Mouse (Mus musculus): ENCODE results near the gene Spag7. TPM values are rescaled to one million over a fixed set of nuclear protein-coding genes. Genes with fewer than 3 reads are reported as not detected.

Spag7 gene
- polyA plus RNA-seq, 1 experiment, result 20.2 TPM

GRCm38 (mm10) chr11:70674014-70674413 is 4.8 kb upstream of the Spag7 start:
- 97% methylated on average over 6 of the region's 6 CpGs for WGBS
- Histone ChIP-seq H3K27ac (ENCODE audit: insufficient read depth, low read length) (no peak overlapping the region), H3K4me3 (ENCODE audit: extremely low read depth, insufficient read depth, insufficient read length) (no peak overlapping the region), H3K36me3 (ENCODE audit: control insufficient read depth, insufficient read depth, low read length) (peaks cover 18% of the 10 kb centered on the region), H3K4me1 (ENCODE audit: control insufficient read depth, insufficient read depth, insufficient read length) (peaks cover 5% of the 10 kb centered on the region; the same call in 1 of the 2 replicates), H3K27me3 (ENCODE audit: control insufficient read depth, insufficient read depth, low read length) (no peaks in the 10 kb centered on the region)
- no peak for DNase-seq (ENCODE audit: low read depth in 1 of 2, low spot score in 2 of 2)
- TF ChIP-seq POLR2A (IDR thresholded peaks at IDR 0.05; ENCODE audit: low read depth, low read length), result no peak
- TF ChIP-seq CTCF (IDR thresholded peaks at IDR 0.05; ENCODE audit: extremely low read depth, insufficient read depth, insufficient read length, insufficient replicate concordance), result no peak

- DNase-seq (ENCODE audit: low read depth in 1 of 2, low spot score in 2 of 2), result no peak
- Histone ChIP-seq H3K27me3 (ENCODE audit: control insufficient read depth, insufficient read depth, low read length) (no peaks in the 10 kb centered on the region), H3K27ac (ENCODE audit: insufficient read depth, low read length) (no peak overlapping the region), H3K4me3 (ENCODE audit: extremely low read depth, insufficient read depth, insufficient read length) (no peak overlapping the region), H3K4me1 (ENCODE audit: control insufficient read depth, insufficient read depth, insufficient read length) (peaks cover 9% of the 10 kb centered on the region; the same call in 1 of the 2 replicates), H3K36me3 (ENCODE audit: control insufficient read depth, insufficient read depth, low read length) (peaks cover 18% of the 10 kb centered on the region)
- 92% methylated on average over 16 of the region's 16 CpGs for WGBS
- TF ChIP-seq POLR2A (IDR thresholded peaks at IDR 0.05; ENCODE audit: low read depth, low read length) (no peak), CTCF (IDR thresholded peaks at IDR 0.05; ENCODE audit: extremely low read depth, insufficient read depth, insufficient read length, insufficient replicate concordance) (no peak)
Measured at GRCm38 (mm10) chr11:70671333-70672047, 2.3 kb upstream of the Spag7 start.

DNA sequence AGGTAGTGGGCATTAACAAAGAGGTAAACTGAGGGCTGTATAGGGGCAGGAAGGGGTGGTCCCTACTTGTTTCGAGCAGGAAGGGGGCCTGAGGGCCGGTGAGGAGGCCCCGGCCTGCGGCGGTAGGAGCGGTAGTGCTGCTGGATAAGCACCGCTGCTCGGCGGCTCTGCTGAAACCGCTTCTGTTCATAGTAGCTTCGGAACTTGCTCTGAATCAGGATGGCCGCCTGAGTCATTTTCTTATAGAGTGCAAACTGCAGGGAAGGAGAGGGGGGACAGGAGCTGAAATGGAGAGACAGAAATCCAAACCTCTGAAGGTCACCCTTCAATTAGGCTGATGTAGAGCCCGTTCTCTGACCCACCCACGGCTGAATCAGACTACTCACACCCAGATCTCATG is 1.3 kb upstream of the Spag7 start:
- Histone ChIP-seq H3K36me3 (ENCODE audit: control insufficient read depth, insufficient read depth, low read length) (peaks cover 11% of the 10 kb centered on the region), H3K27ac (ENCODE audit: insufficient read depth, low read length) (peak overlapping the region; percentile 97; the same call in 1 of the 2 replicates), H3K4me3 (ENCODE audit: extremely low read depth, insufficient read depth, insufficient read length) (no peak overlapping the region), H3K27me3 (ENCODE audit: control insufficient read depth, insufficient read depth, low read length) (no peaks in the 10 kb centered on the region), H3K4me1 (ENCODE audit: control insufficient read depth, insufficient read depth, insufficient read length) (peaks cover 9% of the 10 kb centered on the region; the same call in 1 of the 2 replicates)
- 74% methylated on average over 14 of the region's 14 CpGs for WGBS
- no peak for TF ChIP-seq CTCF (IDR thresholded peaks at IDR 0.05; ENCODE audit: extremely low read depth, insufficient read depth, insufficient read length, insufficient replicate concordance)
- TF ChIP-seq POLR2A (IDR thresholded peaks at IDR 0.05; ENCODE audit: low read depth, low read length), result no peak
- no peak for DNase-seq (ENCODE audit: low read depth in 1 of 2, low spot score in 2 of 2)

- TF ChIP-seq CTCF (IDR thresholded peaks at IDR 0.05; ENCODE audit: extremely low read depth, insufficient read depth, insufficient read length, insufficient replicate concordance), result peak; percentile 55
- 0 out of 2 replicates have a peak, but pooled peaks have one; percentile 12 for TF ChIP-seq POLR2A (IDR thresholded peaks at IDR 0.05; ENCODE audit: low read depth, low read length)
- Histone ChIP-seq H3K27me3 (ENCODE audit: control insufficient read depth, insufficient read depth, low read length) (no peaks in the 10 kb centered on the region), H3K36me3 (ENCODE audit: control insufficient read depth, insufficient read depth, low read length) (peaks cover 11% of the 10 kb centered on the region), H3K27ac (ENCODE audit: insufficient read depth, low read length) (peak overlapping the region; percentile 97), H3K4me1 (ENCODE audit: control insufficient read depth, insufficient read depth, insufficient read length) (peaks cover 9% of the 10 kb centered on the region; the same call in 1 of the 2 replicates), H3K4me3 (ENCODE audit: extremely low read depth, insufficient read depth, insufficient read length) (peak overlapping the region; percentile 85)
- DNase-seq (ENCODE audit: low read depth in 1 of 2, low spot score in 2 of 2), result peak; percentile 73 to 87
- under 1% methylated on average over 31 of the region's 31 CpGs for WGBS
Measured at GRCm38 (mm10) chr11:70669582-70670345, 548 bp upstream of the Spag7 start.

- H3K4me1 ChIP-seq (ENCODE audit: control insufficient read depth, insufficient read depth, insufficient read length), result peaks cover 9% of the 10 kb centered on the region; the same call in 1 of the 2 replicates
- H3K4me3 ChIP-seq (ENCODE audit: extremely low read depth, insufficient read depth, insufficient read length), result peak overlapping the region; percentile 63
- WGBS, result 2% methylated on average over 15 of the region's 15 CpGs
- TF ChIP-seq CTCF (IDR thresholded peaks at IDR 0.05; ENCODE audit: extremely low read depth, insufficient read depth, insufficient read length, insufficient replicate concordance) (no peak), POLR2A (IDR thresholded peaks at IDR 0.05; ENCODE audit: low read depth, low read length) (no peak)
- peak overlapping the region; percentile 77 for H3K27ac ChIP-seq (ENCODE audit: insufficient read depth, low read length)
- DNase-seq (ENCODE audit: low read depth in 1 of 2, low spot score in 2 of 2), result no peak
- peaks cover 14% of the 10 kb centered on the region for H3K36me3 ChIP-seq (ENCODE audit: control insufficient read depth, insufficient read depth, low read length)
- H3K27me3 ChIP-seq (ENCODE audit: control insufficient read depth, insufficient read depth, low read length), result no peaks in the 10 kb centered on the region
Measured at GRCm38 (mm10) chr11:70668335-70668770, 863 bp downstream of the Spag7 start.

- Histone ChIP-seq H3K27ac (ENCODE audit: insufficient read depth, low read length) (no peak overlapping the region), H3K4me3 (ENCODE audit: extremely low read depth, insufficient read depth, insufficient read length) (no peak overlapping the region), H3K36me3 (ENCODE audit: control insufficient read depth, insufficient read depth, low read length) (peaks cover 20% of the 10 kb centered on the region), H3K4me1 (ENCODE audit: control insufficient read depth, insufficient read depth, insufficient read length) (peaks cover 9% of the 10 kb centered on the region; the same call in 1 of the 2 replicates), H3K27me3 (ENCODE audit: control insufficient read depth, insufficient read depth, low read length) (no peaks in the 10 kb centered on the region)
- 82% methylated on average over 14 of the region's 14 CpGs for WGBS
- DNase-seq (ENCODE audit: low read depth in 1 of 2, low spot score in 2 of 2), result no peak
- TF ChIP-seq POLR2A (IDR thresholded peaks at IDR 0.05; ENCODE audit: low read depth, low read length) (no peak), CTCF (IDR thresholded peaks at IDR 0.05; ENCODE audit: extremely low read depth, insufficient read depth, insufficient read length, insufficient replicate concordance) (no peak)
Measured at GRCm38 (mm10) chr11:70667271-70668150, 1.7 kb downstream of the Spag7 start.
